Mouse (Mus musculus) fat pad, adult 2 months (tissue): ENCODE measurements around the gene Rln3.

Experiments
- DNase-seq: peaks from one replicate; pipeline ENCODE4 v3.0.0-alpha.2; 2011; ENCODE audit warnings: low read depth, low spot score; ENCODE audit errors: extremely low read depth

The Rln3 gene

DNA sequence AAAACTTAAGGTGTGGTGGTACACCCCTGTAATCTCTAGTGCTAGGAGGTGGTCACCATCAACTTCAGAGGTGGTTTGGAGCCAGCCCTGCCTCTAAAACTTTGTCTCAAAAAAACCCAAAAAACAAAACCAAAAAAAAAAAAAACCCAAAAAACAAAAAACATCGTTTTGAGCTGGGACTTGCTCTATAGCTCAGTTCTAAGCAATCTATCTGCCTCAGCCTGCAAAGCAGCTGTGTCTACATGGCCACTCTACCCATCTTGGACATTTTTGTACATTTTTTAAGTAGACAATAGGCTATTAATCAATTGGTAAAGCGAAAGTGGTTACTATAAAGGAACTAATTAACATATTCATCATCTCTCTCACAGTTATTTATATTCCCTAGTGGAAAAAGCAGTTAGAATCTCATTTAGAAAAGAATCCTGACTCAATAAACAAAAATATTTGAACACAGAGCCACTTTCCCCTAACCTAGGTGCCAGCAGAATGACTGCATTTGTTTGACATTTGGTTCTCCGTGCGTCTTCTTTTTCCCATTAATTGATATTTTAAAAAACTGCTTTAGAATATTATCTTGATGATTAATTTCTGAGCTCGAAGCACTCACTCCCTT, 20.8 kb upstream of the Rln3 start:
- DNase-seq, result no peak

GRCm38 (mm10) chr8:84065037-84065436, 20.2 kb upstream of the Rln3 start, which contains the start of gene Gm10643:
TSS of gene Gm10643 (minus strand) at chr8:84065137.
- DNase-seq, result no peak

- no peak for DNase-seq
Measured at GRCm38 (mm10) chr8:84063861-84064610, 19.2 kb upstream of the Rln3 start.

DNA sequence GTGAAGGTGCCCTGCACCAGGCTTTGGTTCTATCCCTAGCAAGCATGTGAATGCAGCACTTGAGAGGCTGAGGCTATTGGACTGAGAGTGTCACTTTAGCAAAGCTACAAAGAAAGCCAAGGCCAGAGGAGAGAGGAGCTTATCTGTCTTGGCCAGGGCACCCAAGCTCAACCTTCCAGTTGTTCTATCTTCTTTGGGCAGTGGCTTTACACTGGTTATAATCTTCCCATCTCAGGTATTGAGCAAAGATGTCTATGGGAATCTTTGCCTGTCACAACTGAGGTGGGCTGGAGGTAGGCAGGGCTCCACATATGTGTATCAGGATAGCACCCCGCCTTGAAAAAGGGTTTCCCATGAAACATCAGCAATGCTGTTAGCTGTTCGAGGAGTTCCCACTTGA, 15.4 kb upstream of the Rln3 start:
- DNase-seq, result no peak

- DNase-seq, result no peak
Measured at GRCm38 (mm10) chr8:84059226-84059625, 14.4 kb upstream of the Rln3 start.

DNA sequence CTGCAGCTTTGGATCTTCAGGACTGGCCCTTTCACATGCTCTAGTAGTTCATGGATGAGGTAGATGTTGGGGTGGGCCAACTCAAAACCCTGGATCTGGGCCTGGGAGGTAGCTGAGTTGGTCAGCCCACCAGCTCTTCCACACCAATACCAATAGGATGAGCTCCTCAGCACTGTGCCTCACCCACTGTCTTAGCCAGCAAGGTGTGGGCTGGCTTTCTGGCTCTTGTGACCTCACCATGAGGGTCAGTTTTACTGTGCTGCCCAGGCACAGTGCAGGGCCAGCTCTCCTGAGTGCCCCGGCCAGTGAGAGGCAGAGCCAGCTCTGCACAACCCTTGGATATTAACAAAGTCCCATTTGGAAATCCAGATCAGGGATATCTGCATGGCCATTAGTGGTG, 13.0 kb upstream of the Rln3 start:
- no peak for DNase-seq

DNA sequence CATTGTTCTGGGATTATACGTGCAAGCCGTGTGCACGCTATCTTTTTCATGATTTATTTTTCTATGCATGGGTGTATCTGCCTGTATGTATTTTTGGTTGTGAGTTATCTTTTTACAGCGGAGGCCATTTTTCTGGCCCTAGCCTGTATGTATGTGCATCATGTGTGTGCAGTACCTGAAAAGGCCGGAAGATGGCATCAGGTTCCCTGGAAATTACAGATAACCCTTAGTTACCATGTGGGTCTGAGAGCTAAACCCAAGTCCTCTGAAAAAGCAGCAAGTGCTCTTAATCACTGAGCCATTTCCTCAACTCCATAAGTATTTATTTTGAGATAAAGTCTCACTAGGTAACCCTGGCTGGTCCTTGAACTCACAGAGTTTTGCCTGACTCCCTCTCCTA, 8.4 kb upstream of the Rln3 start:
- no peak for DNase-seq

DNA sequence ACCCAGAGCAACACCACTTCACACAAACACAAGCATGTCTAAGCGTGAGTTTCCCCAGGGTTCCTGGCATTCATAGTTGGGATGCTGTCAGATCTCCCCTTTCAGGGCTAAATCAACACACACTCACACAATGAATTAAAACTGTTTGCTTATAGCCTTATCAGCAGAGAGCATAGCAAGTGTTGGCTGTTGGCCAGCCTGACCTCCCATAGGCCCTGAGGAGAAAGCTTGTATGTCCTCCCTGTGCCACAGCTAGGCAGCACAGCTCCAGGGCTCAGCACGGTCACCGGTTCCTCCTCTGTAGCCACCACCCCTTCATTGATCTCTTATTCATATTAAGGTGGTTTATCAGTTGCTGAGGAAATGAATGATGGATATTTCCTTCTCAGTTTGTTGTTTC, 7.9 kb upstream of the Rln3 start:
- no peak for DNase-seq

DNA sequence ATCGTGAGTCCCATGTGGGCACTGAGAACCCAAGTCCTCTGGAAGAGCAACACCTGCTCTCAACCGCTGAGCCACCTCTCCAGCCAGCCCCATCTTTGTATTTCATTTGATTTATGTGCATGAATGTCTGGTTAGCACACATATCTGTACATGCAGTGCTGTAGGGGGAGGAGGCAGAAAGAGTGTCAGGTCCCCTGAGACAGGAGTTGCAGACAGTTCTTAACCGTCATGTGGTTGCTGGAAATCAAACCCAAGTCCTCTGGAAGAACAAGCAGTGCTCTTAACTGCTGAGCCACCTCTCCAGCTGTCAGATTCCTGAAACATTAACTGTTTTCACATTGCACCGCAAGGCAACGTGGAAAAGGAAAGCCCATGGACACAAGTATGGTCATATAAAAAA, 3.4 kb upstream of the Rln3 start:
- DNase-seq, result no peak

- DNase-seq, result no peak
Measured at GRCm38 (mm10) chr8:84046505-84046904, 1.7 kb upstream of the Rln3 start.

DNA sequence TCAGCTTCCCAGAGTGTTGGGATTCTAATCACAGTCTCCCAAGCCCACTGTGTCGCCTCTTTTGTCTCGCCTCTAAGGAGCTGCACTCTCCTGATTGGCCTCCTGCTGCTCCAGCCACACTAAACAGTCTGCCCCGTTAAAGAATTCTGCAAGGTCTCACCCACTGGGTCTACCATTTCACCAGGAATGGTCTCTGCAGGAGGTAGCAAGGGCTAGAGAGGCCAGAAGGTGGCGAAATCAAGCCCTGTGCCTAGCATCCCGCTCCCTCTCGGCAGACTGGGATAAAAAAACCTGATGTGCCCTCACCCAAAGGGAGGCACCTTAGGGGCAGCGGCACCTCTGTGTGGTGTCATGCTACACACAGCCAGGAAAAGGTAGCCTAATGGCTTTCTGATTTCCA, 697 bp downstream of the Rln3 start:
- no peak for DNase-seq

DNA sequence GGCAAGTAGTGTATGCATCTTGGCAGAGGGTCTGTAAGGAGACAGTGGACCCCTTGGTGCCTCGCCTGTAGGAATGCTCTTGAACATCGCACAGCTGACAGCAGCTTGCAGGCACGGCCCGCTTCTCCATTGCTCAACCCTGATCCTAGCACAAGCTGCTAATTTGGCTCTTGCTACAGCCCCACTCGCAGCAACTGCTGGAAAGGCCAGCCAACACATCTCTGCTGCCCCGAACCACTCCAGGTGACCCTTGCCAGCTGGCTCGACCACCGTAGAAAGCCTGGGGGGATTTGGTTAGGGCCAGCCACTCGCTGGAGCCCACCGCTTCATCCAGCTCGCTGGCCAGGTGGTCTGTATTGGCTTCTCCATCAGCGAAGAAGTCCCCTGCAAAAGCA, 1.9 kb downstream of the Rln3 start:
- no peak for DNase-seq

DNA sequence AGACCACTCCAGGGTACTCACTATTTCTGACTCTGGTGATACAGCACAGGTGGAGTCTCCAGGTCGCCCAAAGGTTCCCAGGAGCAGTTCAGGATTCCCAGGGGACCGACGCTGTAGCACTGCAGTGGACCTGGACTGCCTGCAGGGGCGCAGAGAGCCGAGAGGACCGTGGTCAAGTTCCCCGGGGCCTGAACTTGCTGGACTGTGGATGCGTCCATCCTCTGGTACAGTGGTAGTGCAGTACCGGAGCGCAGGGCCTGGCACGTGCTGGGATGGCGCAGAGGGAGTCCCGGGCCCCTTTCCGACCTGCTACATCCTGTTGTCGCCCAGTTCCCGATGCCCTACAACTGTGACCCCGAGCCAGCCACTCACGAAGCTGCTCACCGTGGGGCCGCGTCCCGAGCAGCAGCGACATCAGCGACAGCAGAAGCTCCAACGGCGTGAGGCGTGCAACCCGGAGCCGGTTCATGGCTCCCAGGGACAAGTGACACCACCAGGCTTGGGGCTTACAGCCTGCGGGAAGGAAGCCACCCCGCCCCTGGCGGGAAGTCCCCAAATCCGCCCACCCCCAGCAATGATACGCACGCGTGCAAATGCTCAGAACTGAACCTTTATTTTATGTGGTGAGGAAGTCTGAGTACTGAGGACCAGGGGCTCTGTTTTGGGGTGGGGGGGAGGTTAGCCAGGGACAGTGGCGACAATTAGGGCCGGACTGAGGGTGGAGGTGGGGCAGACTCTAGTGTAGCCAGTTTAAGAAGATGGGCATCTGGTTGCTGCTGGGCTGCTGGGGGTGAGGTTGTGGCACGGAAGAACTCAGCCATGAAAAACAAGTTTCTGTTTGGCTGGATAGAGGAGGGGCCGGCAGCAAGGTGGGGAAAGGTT, 2.5 kb downstream of the Rln3 start, which contains the start of gene Il27ra:
Il27ra (minus strand) TSS at position 524 of the 882 bp plus-strand sequence.
- DNase-seq, result no peak

DNA sequence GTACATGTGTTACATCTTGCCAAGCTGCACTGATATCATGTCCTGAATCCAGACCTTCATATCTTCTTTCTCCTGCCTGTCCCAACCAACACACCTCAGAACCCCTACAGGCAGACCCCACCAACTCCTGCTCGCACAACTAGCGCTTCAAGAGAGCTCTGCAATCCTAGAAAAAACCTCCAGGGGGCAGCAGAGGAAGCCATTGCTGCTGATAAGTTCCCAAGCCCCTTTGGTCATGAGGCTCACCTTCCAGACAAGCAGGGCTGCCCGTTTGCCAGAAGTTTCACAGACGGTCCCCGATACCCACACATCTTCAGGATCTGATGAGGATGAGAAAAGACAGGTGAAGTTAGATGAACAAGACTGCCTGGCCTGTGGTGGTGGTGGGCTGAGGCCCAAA, 5.8 kb downstream of the Rln3 start:
- no peak for DNase-seq

DNA sequence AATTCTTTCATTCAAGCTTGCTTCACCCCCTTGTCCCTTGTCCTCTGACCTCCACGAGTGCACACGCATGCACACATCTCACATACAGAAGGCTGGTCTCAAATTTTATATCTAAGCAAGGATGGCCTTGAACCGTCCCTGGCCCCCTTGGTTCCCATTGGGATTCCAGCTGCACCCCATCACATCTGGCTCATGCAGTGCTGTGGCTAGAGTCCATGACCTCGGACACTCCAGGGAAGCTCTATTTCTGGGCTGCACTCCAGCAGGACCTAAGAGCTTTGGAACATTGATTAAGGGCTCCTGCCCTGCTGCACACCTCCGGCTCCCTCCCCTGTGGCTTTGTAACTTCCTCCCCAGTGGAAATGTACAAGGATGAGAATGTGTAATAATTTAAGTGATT, 6.8 kb downstream of the Rln3 start:
- no peak for DNase-seq

- no peak for DNase-seq
Measured at GRCm38 (mm10) chr8:84032777-84033176, 12.0 kb downstream of the Rln3 start.

GRCm38 (mm10) chr8:84029272-84029671, 15.5 kb downstream of the Rln3 start:
- DNase-seq, result no peak

DNA sequence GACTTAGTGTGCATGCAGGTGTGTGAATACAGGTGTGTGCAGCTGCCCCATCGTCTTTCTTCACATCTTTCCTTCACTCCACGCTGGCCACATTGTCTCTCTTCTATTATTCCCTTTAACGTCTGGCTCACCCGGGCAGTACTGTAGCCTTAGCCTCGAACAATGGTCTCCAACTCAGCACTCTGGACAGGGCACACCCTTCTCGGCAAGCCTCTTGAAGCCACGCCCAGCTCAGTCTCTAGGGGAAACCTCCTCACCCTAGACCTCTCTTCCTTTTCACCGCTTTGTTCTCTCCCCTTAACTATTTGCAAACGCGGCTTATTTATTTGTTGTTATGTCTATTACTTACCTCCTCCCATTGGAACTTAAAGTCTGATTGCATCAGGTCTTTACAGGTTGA, 17.4 kb downstream of the Rln3 start:
- DNase-seq, result no peak

- no peak for DNase-seq
Measured at GRCm38 (mm10) chr8:84025863-84026262, 18.9 kb downstream of the Rln3 start.

GRCm38 (mm10) chr8:84024171-84024570, 20.6 kb downstream of the Rln3 start:
- DNase-seq, result no peak

- no peak for DNase-seq
Measured at GRCm38 (mm10) chr8:84023631-84024030, 21.2 kb downstream of the Rln3 start.

GRCm38 (mm10) chr8:84023085-84023484, 21.7 kb downstream of the Rln3 start:
- no peak for DNase-seq
